Mouse (Mus musculus) left cerebral cortex, adult 9 months (tissue): ENCODE data around the gene Arid1b.

Experiments
- DNase-seq, 2 experiments: peaks; one replicate each; pipeline ENCODE4 v3.0.0; 2022; ENCODE audit warnings: low spot score in 2 of 2

Gene Arid1b

DNA sequence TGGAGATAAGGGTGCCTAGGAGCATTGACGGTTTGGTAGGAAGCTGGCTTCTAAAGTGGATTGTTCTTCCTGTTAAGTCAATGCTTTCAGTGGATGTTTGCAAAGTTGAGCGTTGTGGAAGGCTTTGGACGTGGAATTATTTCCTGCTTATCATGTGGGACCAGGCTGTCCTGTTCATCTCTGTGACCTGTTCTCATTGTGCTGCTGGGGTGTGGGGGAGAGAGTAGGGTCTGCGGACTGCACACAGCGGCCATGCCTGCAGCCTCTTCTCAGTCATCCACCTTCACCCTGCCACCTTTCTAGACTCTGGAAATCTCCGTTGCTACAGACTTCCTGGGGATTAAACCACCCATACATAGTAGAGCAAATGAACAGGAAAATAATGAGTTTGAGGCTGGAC lies 160.2 kb downstream of the Arid1b start:
- DNase-seq = no peak

- DNase-seq = no peak
Measured at GRCm38 (mm10) chr17:5157609-5158008, 163.5 kb downstream of the Arid1b start.

DNA sequence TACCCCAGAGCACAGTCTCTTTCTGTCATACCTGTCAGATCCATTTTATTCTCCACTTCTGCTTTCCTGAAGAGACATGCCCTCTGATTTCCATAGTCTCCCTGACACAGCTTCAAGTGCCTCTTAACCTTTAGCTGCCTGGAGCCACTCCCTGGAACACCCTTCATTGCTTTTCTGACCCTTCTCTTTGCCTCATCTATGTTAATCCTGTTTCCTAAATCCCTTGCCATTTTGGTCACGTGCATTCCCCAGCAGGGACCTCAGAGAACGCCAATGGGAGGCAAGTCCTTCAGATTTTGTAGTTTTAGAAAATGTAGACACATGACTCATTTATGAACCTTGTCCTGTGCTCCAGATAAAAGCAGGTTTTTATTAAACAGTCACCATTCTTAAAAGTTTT lies 168.4 kb downstream of the Arid1b start:
- DNase-seq = no peak

DNA sequence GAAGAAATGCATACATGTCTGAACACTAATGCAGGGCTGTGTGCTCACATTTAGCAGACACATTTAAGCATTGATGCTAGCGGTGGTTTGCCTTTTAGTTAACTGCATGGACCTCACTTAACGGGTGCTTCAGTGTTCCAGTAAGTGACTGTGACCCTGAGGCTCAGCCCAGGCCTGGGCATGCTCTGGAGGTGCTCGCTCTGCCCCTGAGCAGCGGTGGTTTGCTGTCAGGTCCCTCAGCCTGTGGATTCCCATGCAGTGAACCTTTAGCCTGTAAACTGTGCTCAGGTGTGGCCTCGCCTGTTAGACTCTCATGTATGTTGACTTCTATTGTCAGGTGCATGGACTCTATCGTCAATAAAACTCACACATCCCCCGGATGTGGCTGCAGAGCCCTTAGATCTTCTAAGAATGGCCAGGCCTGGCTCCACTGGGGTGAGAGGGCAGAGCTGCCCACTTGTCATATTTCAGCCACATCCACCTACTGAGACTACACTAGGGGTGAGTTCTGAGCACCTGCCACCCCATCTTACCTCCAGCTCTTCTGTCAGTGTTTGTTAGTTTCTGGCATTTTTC lies 169.2 kb downstream of the Arid1b start:
- DNase-seq = no peak

GRCm38 (mm10) chr17:5164794-5165193 lies 170.7 kb downstream of the Arid1b start:
- no peak for DNase-seq

DNA sequence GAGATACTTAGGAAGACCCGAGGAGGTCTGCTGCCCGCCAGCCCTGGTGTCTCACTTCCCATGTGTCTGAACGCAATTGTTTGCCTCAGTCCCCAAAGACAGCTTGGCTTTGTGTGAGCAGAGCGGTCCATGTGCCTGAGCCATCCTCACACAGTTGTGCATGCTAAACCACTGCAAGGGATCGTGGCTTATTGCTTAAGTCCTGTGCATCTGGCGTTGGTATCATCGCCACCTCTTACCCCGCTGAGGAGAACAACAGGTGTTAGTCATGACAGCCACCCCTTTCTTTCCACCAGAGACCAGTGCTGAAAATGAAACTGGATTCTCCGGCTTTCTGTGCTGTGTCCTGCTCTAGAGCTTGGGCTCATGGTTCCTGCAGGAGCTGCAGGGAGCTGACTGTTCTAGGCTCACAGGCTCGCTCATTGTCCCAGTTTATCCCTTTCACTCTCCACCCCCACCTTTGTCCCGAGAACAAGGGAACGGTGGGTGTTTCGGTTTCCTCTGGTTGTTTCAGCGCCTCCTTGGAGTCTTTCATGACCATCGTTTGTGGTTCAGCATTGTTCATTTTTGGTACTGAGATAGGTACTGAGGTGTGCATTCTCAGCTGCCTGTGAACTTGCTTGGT lies 171.2 kb downstream of the Arid1b start:
- no peak for DNase-seq

DNA sequence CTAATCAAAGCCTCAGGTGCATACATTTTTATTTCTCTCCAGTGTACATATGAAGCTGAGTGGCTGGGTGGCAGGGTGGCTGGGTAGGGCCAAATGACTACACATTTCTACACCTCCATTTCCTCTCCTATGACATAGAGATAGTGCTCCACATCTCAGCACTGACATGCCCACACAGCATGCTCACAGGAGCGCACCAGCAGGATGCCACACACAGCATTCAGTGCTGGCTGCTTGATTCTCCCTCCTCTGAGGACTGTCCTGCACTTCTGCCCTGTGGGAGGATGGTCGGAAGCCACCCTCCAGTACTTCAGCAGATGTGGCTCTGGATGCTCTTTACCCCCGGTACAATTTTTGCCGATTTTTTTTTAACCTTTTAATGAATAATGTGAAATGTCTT lies 172.0 kb downstream of the Arid1b start:
- DNase-seq = no peak

DNA sequence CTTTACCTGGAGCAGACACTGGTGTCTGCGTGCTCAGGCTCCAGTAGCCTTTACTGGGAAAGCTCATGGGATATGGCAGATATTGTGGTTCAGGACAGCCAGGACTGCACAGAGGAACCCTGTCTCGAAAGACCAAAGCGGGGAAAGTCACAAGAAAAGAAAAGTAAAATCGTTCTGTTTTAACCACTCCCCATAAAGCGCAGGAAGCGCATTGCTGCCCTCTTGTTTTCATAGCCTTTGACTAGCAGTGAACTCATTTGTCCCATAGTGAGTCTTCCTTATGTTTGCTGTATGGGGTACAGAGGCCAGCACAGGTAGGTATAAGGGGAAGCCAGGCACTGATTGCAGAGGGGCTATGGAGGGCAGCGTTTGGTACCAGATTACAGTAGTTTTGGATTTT lies 173.9 kb downstream of the Arid1b start:
- no peak for DNase-seq

DNA sequence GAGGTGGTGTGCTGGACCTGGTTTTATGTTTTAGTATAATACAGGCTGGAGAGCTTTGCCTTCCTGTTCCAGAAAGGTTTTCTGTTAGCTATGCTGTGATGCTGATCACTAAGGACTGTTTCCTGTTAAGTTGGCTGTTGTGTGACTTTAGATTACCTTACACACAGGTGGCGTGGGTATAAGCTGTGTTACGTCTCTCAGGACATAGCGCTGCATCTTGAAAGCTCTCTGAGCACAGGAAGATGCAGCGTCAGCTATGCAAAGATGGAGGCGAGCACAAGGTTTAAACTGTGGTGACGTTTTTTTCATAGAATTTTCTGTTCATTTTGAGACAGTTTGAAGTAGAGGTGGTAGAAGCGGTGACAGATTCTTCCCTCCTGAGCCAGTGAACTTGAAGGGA lies 174.5 kb downstream of the Arid1b start:
- no peak for DNase-seq

- DNase-seq = no peak
Measured at GRCm38 (mm10) chr17:5170321-5170720, 176.2 kb downstream of the Arid1b start.

GRCm38 (mm10) chr17:5171467-5171866 lies 177.3 kb downstream of the Arid1b start:
- DNase-seq = no peak

GRCm38 (mm10) chr17:5174426-5175020 lies 180.4 kb downstream of the Arid1b start:
- no peak for DNase-seq

GRCm38 (mm10) chr17:5175535-5175934 lies 181.4 kb downstream of the Arid1b start:
- DNase-seq = peak in 1 of 2 experiments; percentile 40

GRCm38 (mm10) chr17:5176315-5176714 lies 182.2 kb downstream of the Arid1b start:
- no peak for DNase-seq

DNA sequence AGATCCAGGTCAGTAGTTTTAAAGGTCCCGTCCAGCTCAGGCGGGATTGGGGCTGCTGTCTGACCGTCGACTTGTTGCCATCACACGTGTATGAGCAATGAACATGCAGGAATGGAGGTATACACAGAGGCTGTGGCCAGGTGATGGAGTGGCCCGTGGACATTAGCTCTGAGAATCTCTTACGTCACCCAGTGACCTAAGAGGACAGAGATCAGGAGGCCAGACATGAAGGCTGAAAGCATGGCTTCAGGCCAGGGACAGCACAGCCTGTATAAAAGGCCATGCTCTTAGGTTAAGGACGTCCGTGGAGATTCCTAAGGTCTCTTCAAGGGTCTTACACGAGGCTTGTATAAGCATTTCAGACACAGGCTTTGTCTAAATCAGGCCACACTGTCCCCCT lies 184.4 kb downstream of the Arid1b start:
- no peak for DNase-seq

DNA sequence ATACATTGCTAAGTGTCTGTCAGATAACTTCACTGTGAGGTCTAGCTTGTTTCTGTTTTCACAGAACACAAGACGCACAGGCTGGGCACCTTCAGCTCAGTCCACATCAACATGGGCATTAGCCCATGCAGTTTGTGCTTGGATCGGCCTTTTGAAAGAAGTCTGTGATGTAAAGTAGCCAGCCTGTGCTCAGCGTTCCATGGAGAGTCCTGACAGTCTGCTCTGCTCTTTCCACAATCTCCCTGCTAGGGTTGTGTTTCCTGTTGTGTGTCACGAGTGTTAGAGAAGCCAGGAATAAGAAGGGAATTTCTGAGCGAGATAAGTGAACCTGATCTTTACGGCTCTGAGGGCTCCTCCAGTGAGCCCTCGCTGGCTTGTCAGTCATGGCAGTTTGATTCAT lies 184.9 kb downstream of the Arid1b start:
- no peak for DNase-seq

DNA sequence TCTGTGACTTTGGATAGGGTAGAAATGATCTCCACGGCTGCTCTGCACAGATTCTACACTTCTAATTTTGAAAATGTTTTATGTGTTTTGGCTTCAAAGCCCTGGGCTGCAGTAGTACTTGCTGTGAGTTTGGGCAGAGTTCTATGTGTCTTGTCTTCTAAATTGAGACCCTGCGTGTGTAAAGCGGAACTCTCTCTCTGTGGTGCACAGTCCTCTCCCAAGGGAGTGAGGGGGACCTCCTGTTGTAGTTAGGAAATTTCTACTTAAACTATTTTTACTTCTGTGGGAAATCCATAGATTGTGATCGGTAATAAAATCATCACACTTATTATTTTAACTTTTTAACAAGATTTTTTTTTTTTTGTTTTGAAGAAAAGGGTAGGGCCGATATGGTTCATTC lies 185.3 kb downstream of the Arid1b start:
- DNase-seq = no peak

- no peak for DNase-seq
Measured at GRCm38 (mm10) chr17:5179925-5180525, 185.9 kb downstream of the Arid1b start.

DNA sequence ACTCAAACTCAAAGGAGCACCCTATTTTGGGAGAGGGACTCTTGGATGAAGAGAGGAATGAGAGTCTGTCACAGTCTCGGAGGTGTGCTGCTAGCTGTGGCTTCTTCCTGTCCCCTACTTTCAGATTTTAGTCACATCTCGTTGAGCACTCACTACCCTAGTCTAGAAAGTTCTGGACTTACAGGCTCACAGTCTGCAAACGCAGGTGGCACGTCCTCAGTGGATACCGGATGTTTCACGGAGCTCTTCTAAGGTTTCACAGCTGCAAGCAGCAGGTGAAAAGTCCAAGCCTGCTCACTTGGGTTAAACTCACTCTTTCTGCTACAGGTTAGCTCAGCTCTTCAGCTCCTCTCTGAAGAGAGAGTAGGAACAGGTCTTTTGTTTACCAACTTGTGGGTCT lies 186.8 kb downstream of the Arid1b start:
- DNase-seq = no peak

GRCm38 (mm10) chr17:5182493-5182892 lies 188.4 kb downstream of the Arid1b start:
- DNase-seq = no peak

DNA sequence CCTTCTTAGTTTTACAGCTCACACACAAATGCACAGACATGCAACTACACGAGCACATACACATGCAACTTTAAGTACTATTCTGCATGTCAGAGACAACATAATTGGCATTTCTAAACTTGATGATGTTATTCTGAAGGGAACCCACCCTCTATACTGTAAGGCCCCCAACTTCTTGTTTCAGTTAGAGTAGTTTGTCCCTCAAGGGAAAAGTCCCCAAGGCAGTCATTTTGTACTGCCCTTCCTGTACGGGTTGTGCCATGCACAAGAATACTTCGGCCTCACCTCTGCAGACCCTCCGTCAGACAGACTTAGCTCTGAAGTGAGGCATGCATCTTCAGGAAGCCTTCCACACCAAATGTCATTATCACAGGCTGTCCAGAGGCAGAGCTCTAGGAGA lies 191.4 kb downstream of the Arid1b start:
- DNase-seq = no peak

DNA sequence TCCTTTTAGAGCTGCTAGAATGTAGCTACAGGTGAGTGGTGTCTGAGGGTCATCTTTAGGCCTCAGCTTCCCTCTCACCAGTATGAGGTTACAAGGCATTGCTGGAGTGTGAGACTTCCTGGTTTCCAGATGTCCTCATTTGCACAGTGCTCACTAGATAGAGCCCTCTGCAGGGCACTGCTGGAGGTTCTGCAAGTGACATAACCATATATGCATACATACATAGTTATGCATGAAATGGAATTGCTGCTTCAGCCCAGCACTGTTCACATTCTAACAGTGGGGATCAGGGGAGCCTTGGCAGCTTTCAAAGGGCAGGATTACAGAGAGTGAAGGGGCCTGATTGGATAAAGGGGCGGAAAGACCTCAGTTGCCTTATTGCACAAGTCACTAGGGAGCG lies 193.4 kb downstream of the Arid1b start:
- DNase-seq = no peak

DNA sequence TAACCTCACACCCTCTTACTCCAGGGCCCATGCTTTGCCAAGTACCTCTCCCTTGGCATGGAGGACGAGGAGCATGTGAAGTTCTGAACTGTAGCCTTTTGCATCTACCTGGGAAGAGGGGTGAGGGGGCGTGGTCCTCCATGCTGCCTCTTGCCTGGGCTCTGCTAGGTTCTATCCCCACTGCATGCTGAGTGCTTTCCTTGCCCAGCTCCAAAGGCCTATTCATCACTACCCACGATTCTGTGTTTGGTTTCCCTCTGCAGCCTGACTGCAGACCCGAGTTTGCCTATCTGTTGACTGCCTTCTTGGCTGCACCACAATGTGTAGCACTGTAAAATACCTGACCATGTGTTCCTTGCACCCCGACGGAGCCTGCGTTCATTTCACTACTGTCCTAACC lies 194.3 kb downstream of the Arid1b start:
- no peak for DNase-seq
